Mouse (Mus musculus): ENCODE measurements at regions not wholly inside any gene's neighbourhood (a gene's known extent, or its start where the extent isn't known, plus 50 kb on each side); places are given as distances from the start of the nearest gene placed in this dataset.

DNA sequence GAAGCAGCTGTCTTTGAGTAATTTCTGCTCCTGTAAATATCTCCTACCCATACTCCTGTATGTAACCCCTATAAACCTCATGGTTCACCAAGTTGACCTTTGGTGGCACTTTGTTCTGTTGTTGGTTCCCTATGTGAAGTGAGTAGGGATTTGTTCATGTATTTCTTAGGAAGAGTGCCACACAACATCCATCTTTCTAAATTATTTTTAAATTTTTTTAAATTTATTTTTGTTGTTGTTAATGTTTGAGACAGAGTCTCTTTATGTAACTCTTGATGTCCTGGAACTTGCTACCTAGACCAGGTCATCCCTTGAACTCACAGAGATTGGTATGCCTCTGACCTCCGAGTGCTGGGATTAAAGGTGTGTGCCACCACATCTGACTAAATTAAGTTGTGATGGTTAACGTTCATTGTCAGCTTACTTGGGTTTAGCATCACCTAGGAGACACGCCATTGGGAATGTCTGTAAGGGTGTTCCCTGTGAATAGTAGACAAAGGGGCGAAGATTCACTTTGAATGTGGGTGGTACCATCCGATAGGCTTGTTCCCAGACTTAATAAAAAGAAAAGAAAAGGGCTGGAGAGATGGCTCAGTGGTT lies 112.7 kb upstream of the Cpsf6 start:
- TF ChIP-seq CTCF (IDR thresholded peaks at IDR 0.05; ENCODE audit: borderline replicate concordance, insufficient read depth, low read length) (no peak), POLR2A (IDR thresholded peaks at IDR 0.05; ENCODE audit: low read depth, low read length) (no peak)
